Mouse (Mus musculus) kidney, adult 9 months (tissue): ENCODE measurements around the gene Anks6.
A peak's percentile ranks its signal among the peaks of the same experiment; 100 is the strongest.
"Not testable (repeated sequence)": the region's sequence is repeated elsewhere in the genome, so short reads cannot be mapped to it uniquely, and the experiment has no call there.

Experiments used
- DNase-seq: peaks from one replicate; pipeline ENCODE4 v3.0.0; 2022

The Anks6 gene

DNA sequence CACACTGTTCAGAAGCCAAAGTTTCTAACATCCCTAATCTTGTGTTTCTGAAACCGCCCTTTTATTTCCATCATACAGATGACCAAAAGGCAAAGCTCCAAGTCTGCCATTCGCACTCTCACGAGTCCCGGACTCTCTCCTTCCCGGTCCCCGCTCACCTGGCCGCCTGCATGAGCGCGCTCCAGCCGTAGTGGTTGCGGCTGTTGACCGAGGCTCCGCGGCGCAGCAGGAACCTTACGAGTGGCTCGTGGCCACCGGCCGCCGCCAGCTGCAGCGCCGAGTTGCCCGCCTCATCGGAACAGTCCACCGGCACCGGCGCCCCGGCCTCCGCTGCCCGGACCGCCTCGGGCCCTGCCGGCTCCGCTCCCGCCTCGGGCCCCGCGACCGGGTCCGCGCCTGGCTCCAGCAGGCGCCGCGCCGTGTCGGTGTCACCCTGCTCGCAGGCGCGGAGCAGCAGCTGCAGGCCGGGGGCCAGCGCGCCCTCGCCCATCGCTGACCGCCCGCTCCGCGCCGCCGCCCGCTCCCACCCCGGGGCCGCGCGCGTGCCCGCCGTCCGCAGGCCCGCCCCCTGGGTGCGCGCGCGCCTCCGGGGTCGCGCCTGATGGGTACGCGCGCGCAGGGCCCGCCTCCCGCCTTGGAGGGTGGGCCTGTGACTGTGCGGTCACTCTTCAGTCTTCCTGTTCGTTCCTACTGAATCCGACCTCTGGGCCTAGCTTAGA lies at the start of gene Anks6:
TSS of gene Anks6 (minus strand) at position 637 of the 719 bp plus-strand sequence.
- DNase-seq: peak; percentile 82

DNA sequence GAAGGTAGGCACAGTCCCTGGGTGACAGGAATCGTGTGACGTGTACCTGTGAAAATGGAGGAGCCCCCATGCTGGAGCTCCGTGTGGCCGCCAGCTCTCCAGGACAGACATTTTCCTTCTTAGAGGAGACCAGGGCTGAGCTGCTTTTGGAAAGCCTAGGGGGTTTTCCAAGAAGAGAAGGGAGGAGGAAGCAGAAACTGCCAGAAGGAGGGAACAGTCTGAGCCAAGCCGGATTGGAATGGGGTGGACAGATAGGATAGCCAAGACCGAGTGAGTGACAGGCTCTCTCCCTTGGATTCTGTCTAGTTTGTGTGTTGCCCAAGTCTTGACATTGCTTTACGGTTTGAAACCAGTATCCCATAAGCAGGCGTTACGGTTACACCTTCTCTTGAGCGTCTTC lies 46.3 kb upstream of the Anks6 start:
- DNase-seq: no peak

DNA sequence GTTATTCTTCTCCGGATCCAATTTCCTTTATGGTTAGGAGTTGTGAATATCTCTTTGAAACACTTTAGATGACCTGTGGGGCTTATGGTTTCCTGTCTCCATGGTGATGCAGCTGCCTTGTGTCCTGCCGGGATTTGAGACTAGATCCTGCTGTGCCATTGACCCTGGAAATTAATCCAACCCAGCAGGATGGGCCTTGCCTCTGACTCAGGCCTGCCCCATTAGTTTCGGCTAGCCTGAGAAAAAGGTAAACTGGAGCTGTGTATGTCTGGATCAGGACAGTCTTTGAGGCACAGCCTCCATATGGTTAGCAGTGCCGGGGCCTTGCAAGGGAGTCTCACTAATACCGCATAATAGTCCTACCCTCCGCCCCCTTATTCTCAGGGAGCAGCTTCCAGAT lies 36.4 kb upstream of the Anks6 start:
- no peak for DNase-seq

DNA sequence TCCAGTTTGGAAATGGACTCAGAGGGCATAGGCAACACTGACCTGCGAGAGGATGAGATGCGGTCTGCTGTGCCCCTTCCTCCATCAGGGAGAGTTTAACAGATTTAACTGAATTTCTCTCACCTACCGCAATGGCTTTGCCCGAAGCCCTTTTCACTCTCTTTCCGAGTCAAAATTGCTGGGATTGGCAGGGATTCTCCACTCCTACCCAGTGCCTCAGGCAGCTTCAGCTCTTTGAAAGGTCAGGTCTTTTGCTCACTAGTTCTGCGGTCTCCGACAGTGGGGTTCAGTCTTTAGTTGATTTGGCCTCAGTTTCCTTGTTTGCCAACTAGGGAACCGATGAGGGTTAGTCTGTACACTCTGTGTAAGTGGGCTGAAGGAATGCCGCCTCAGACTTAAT lies 35.9 kb upstream of the Anks6 start:
- no peak for DNase-seq

DNA sequence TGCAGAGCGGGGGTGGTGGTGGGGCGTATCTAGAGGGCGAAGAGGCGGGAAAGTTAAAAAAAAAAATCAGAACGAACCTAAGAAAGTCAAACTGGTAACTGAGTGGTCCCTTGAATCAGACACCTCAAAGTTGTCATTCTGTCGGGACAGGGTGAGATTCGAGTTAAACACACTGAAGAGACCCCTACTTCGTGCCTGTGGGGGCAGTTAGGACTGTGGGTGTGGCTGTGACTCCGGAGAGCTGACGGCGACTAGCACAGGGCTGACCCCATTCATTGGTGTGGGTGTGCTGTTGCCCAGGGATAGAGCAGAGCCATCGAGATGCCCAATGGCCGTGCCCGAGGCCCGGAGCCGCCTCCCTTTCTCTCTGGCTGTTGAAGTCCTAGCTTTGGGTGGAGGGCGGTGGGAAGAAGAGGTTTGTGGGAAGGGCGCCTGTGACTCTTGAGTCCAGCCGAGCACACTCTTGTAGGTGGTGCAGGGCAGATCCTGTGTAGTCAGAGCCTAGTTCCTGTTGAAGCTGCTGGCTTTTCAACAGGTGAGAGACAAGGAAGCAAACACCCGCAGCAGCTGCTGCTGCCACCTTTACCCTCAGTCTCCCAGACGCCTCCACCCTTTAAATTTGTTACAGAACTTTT lies 35.3 kb upstream of the Anks6 start:
- no peak for DNase-seq

DNA sequence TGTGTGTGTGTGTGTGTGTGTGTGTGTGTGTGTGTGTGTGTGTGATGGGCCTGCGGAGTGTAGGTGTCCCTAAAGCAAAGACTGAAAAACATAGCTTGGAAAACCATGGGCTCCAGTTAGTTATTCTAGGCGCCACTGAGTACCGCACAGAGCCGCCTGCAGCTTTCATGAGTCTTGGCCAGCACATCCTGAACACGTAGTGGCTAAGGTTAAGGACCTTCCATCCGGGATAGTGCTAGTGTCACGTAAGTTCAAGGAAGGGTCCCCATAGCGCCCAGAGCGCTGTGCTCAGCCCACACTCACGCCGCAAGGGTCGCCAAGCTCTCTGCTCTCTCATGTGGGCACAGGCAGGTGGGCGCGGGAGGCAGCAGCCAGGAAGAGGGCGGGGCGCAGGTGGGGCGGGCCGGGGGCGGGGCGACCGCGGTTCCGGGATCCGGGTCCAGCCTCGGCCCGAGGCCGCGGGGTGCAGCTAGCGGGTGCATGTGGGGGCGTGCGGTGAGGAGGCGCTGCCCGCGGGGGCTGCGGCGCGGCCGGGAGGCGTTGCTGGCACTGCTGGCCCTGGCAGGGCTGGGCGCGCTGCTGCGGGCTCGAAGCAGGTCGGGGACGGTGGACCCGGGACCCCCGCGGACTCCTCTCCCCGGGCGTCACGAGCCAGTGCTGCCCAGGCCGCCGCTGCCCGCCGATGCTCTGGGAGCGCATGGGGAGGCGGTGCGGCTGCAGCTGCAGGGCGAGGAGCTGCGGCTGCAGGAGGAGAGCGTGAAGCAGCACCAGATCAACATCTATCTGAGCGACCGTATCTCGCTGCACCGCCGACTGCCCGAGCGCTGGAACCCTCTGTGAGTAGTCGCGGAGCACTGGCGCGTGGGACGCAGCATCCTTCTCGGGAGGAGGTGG lies 34.5 kb upstream of the Anks6 start, which contains the start of gene Galnt12:
TSS of gene Galnt12 (plus strand) at position 417 of the 894 bp plus-strand sequence.
- DNase-seq: no peak

DNA sequence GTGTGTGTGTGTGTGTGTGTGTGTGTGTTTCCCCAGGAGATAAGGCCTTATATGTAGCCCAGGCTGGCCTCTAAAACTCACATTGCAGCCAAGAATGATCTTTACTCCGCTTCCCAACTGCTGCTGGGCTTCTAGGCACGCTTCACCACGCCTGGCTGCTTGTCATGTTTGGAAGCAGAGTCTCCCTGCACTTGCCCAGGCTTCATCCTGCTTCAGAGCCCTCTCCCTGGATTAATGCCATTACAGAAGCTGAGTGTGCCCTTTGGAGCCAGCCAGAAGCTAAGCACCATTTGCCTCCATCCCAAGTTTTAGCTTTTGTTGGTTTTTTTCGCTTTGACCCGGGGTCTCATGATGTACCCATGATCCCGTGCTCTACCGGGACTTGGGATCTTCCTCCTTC lies 31.4 kb upstream of the Anks6 start:
- DNase-seq: peak; percentile 49

DNA sequence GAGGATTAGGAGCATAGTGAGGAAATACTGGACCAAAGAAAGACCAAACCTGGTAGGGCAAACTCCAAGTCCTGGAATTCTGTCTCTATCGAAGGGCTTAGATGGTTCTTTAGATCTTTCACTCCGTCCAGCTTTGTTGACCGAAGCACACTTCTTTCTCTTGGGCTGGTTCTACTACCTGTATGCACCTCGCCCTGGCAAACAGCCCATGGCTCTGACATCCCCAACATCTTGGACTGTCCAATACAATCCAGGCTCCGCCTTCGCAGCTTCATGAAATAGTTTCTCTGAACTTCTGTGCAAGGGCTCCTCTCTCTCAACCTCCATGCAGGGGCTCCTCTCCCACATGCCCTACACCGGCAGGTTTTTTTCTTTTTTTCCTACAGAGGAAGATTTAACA lies 26.6 kb upstream of the Anks6 start:
- DNase-seq: no peak

DNA sequence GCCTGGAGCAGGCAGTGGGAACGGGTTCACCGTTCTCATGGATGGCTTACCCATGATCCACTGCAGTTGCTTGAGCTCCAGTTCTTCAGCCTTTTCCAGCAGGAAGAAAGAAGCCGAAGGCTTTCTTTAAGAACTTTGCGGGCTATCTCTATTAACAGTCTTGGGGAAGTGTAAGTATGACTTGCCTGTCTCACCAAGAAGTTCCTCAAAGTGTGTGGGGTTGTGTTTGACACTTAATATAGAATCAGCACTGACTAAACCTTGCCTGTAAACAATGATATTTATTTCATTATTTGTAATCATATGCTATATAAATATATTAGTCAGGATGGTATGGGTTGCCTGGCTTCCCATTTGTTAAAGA lies 23.4 kb upstream of the Anks6 start:
- DNase-seq: no peak

DNA sequence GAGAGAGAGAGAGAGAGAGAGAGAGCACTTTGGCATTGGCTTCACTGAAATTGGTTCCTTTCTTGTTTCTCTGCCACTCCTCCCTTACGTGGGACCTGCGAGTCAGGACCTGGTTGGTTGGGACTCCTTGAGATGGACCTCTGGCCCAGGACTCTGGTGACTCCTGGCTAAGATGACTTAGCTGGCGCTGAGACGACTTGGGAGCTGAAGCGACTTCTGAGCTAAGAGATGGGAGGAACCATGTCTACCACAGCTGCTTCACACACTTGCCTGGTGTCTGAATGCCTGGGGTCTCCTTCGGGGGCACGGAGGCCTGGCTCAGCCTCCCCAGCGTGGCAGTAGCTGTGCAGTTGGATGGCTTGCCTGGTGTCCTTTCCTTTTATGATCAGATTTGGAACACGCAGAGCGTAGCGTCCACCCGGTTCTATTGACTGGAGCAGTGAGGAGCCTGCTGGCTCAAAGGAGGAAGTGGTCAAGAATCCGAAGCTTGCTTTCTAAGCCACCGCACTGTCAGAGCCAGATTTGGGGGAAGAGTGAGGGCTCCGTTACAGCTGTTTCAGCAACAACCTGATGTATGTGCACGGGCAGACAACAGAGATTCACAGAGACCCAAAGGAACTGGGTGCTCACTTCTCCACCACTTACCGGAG lies 22.9 kb upstream of the Anks6 start:
- DNase-seq: no peak

DNA sequence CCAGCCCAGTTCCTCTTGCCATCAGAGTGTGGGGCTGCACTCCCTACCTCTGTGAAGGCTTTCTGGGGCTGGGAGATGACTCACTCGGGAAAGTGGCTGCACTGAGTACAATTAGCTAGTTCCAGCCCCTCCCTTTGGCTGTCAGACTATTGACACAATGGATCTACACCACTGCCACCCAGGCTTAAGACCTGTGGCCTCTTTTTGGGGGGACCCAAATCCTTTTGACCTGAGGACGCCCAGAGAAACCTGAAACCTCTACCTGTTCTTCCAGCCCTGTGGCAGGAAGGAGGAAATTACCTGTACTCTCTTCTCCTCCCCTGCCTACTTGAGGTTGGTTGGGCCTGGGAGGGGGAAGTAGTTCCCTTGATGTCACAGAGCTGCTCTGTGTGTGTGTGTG lies 17.8 kb upstream of the Anks6 start:
- DNase-seq: no peak

DNA sequence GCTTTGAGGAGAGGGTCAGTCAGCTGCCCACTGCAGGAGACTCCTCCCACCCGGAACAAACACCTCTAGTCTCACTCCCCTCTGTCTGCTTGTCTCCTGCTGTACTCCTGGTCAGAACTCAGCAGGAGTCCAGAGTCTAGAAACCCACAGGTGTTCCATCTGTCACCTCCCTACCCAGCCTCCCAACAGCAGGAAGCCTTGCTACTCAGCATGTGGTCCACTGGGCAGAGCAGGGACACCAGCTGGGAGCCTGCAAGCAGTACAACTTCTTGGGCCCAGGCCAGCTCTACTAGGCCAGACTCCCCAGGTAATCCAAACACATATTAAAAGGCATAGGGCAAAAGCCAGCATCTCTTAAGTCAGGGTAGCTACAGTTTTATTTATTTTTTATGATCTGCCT lies 3.7 kb upstream of the Anks6 start:
- DNase-seq: peak; percentile 61

DNA sequence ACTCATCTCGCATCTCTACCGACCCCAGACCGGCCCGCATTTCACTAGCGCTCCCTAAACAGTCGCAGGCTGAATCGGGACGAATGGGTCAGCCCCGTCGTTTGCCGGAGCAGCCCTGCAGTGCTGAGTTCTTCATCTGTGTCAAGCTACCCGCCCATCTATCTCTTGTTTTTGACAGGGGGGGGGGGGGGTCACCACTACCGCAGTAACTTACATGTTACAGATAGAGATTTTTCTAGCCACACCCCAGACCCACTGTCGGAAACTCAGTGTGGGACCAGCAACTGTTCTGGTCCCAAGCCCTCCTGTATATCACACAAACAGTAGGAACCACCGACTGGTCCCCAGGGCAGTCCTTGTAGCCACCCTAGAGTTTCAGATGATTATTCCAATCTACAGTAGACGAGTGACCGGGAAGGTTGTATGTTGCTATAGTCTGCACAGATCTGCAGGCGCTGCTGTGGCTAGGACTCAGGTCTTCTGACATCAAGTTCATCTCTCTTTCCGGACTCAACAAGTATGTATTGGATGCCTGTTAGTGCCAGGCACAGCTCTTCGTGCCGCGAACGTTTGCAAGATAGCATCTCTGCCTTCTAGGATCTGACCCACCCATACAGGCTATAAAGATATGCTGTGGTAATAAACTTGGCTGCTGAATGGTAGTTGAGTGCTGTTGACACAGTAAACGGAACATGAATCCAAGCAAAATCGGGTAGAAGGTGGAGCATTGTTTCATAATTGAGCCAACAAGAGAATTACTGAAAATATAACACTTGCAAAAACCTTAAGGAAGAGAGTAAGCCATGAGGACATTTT lies 491 bp upstream of the Anks6 start:
- no peak for DNase-seq

DNA sequence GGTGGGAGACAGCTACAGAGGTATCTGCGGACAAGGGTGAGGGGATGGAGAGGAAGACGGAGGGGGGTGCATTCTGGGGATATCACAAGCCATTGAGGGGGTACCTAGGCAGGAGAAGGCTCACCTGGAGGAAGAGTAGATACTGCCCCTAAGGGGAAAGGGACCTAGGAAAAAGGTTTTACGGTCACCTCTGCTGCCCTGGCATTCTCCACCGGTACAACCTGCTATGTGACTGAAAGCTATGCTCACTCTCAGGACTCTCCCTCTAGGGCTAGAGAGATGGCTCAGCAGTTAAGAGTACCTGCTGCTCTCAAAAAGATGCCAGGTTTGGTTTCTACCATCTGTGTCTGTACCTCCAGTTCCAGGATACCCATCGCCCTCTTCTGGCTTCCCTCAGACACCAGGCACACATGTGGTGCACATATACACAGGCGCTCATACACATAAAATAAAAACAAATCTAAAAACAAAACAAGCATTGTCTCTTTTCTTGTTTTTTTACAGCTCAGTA lies 1.6 kb downstream of the Anks6 start:
- DNase-seq: no peak

DNA sequence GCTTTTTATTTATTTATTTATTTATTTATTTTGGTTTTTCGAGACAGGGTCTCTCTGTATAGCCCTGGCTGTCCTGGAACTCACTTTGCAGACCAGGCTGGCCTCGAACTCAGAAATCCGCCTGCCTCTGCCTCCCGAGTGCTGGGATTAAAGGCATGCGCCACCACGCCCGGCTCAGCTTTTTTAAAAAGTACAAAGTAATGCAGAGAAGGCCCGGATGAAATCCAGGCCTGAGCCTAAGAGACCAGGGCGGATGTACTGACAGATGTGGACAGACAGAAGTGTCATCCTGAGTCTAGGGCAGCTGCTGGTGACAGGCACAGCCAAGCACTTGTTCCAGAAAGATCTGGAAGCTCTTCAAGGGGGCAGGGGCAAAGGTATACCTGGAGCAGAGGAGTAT lies 2.1 kb downstream of the Anks6 start:
- not testable (repeated sequence) for DNase-seq

DNA sequence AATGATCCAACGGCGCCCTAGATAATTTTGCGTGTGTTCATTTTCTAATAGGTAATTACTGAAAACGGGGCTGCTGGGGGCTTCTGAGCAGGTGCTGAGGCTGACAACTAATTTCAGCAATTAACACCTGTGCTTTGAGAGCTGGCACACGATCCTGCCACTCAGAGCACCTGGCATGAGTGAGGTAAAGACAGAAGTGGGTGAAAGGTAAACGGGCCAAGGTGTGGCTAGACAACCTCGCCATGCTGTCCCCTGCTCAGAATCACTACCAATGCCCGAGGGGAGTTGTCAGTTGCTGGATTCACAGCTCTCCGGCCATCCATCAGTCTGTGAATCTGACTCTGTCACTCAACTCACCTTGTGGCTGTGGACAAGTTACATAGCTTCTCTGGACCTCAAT lies 5.3 kb downstream of the Anks6 start:
- DNase-seq: peak; percentile 46

DNA sequence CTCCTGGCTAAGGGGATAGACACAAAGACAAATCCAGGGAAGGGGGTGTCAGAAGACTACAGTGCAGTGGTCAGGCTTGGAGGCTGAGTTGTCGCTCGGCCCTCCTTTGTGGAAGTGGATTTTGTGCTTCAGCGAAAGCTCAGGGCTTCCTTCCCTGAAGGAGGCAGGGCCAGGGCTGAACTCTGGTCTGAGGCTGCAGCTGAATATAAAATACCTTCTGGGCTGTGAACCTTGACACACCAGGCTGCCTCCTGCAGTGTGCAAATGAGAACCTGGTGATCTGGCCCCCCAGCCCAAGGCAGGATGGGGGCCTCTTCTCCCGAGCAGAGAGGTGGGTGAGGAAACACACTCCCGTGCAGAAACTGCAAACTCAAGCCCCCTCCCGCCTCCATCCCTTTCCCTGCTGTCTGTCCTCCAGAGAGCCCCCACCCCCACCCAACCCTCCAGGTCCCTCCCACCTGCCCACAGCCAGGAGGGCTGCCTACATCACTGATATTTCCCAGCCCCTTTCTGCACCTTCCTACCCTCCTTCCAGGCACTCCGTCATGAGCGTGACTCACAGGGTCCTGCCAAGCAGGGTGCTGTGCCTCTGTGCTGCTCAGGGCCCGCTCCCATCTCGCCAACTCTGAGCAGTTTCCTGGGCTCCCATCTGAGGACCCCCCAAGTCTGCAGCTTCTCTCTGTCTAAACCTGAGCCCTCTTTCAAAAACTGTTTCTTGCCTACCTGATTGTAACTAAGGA lies 6.4 kb downstream of the Anks6 start:
- peak; percentile 91 for DNase-seq

DNA sequence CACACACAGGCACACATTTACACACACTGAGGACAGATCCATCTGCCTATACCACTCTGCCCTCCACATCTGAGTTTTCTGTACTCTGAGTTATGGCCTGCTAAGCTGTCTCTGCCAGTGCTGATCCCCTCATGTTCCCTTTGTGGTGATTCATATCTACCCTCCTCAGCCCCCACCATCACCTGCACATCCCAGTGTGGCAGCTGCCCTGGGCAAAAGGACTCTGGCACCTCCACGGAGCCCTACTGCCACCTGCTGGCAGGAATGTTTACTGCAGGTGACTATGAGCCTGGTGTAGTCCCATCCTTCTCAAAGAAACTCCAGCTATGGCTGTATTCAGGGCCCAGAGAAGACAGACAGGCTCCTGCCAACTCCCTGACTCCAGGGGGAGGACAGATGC lies 7.1 kb downstream of the Anks6 start:
- DNase-seq: peak; percentile 94

DNA sequence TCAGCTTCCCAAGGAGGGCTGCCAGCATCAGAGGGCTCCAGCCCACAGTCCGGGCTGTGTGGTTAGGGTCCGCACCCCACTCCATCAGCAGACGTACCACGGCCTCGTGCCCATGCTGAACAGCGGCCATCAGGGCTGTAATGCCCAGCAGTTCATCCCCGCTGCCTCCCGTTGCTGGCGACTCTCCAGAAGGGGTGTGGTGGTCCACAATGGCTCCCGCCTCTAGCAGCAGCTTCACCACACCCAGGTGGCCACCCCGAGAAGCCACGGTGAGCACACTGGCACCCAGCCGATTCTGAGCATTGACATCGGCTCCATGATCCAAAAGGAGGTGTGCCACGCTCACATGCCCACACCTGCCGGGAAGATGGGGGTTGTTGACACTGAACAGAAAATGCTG lies 8.0 kb downstream of the Anks6 start:
- peak; percentile 35 for DNase-seq

DNA sequence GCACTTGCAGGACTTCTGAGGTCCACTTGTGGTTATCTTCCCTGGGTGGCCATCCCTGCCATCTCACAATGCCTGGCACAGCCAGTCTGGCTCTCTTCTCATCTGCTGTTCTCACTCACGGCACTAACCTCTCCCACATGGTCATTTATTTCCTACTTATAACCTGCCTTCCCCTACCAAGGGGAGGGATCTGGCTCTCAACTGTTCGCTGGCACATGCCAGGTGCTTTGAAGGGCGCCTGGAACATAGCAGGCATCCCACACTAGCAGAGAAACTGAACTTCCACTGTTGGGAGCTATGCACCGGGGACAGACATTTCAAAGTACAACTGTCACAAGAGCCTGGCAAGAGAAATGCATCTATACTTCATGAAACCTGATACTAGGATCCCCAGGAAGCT lies 9.5 kb downstream of the Anks6 start:
- DNase-seq: peak; percentile 52

DNA sequence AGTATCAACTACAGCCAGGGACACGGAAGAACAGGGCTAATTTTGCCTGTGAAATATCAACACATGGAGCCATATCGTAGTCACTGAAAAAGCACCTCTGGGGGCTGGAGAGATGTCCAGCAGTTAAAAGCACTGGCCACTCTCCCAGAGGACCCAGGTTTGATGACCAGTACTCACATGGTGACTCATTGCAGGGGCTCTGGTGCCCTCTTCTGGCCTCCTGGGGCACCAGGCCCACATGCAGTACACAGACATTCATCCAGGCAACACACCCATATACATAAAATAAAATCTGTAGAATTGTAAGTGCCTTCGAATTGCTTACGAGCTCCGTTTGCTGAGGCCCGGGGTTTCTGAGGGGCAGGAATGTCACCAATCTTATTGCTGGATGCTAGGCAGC lies 10.3 kb downstream of the Anks6 start:
- DNase-seq: peak; percentile 48
